Mouse (Mus musculus): ENCODE data around the gene Drap1. TPM values are rescaled to one million over a fixed set of nuclear protein-coding genes. Genes with fewer than 3 reads are reported as not detected.

Drap1 gene
- polyA plus RNA-seq, 1 experiment: 138 TPM

DNA sequence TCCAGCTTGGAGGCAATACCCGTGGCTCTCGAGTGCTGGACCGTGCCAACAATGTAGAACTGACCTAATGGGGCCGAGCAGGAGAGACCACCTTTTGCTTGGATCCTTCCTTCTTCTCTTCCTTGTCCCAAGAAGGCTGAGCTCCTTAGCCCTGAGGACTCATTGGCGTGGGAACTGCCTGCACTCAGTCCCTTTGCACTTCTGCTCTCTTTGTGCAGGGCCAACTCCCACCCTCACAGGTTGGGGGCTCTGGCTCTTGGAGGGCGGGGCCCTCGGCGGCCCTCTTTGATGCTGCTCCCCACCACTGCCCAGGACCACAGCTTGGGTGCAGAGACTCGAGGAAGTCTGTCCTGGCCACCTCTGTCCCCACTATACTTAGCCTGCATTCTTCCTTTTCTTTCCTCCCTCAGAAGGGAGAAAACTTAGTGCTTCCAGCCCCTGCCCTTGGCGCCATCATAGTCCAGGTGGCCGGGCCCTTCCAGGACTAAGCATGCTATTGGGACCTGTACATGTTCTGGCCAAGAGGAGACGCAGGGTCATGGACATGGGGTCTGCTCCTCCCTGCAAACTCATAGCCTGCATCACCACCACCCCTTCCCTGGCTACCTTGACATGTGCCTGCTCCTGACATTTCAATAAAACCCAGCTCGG, 2.0 kb upstream of the Drap1 start:
- no peaks in the 10 kb centered on the region for H3K36me3 ChIP-seq (ENCODE audit: control insufficient read depth, insufficient read depth, low read length, poor library complexity, severe bottlenecking)
- no peak overlapping the region for H3K27ac ChIP-seq (ENCODE audit: insufficient read depth, low read length)
- TF ChIP-seq EP300 (IDR thresholded peaks at IDR 0.05; ENCODE audit: insufficient read depth, low read depth, low read length): no peak
- TF ChIP-seq CTCF (IDR thresholded peaks at IDR 0.05; ENCODE audit: low read depth, low read length): no peak
- TF ChIP-seq POLR2A (IDR thresholded peaks at IDR 0.05; ENCODE audit: insufficient read depth, low read length): no peak
- H3K9me3 ChIP-seq (replicated peaks; ENCODE audit: control insufficient read depth, insufficient read depth, low read length, poor library complexity, severe bottlenecking): no peaks in the 10 kb centered on the region
- H3K9ac ChIP-seq (ENCODE audit: low read depth, poor library complexity, severe bottlenecking): no peak overlapping the region
- no peak overlapping the region for H3K4me3 ChIP-seq (ENCODE audit: low read depth, low read length)
- H3K27me3 ChIP-seq (ENCODE audit: control insufficient read depth, insufficient read depth, low read length, poor library complexity, severe bottlenecking): no peaks in the 10 kb centered on the region
- no peaks in the 10 kb centered on the region for H3K4me1 ChIP-seq (ENCODE audit: control insufficient read depth, insufficient read depth, low read length)

GRCm38 (mm10) chr19:5425906-5426565, 1.3 kb upstream of the Drap1 start:
- Histone ChIP-seq H3K27ac (ENCODE audit: insufficient read depth, low read length) (0 out of 2 replicates have a peak overlapping the region, but pooled peaks have one; percentile 34), H3K9me3 (replicated peaks; ENCODE audit: control insufficient read depth, insufficient read depth, low read length, poor library complexity, severe bottlenecking) (no peaks in the 10 kb centered on the region), H3K4me1 (ENCODE audit: control insufficient read depth, insufficient read depth, low read length) (no peaks in the 10 kb centered on the region), H3K27me3 (ENCODE audit: control insufficient read depth, insufficient read depth, low read length, poor library complexity, severe bottlenecking) (no peaks in the 10 kb centered on the region), H3K4me3 (ENCODE audit: low read depth, low read length) (peak overlapping the region; percentile 99), H3K36me3 (ENCODE audit: control insufficient read depth, insufficient read depth, low read length, poor library complexity, severe bottlenecking) (no peaks in the 10 kb centered on the region), H3K9ac (ENCODE audit: low read depth, poor library complexity, severe bottlenecking) (peak overlapping the region; percentile 97)
- TF ChIP-seq POLR2A (IDR thresholded peaks at IDR 0.05; ENCODE audit: insufficient read depth, low read length) (no peak), EP300 (IDR thresholded peaks at IDR 0.05; ENCODE audit: insufficient read depth, low read depth, low read length) (no peak), CTCF (IDR thresholded peaks at IDR 0.05; ENCODE audit: low read depth, low read length) (no peak)

DNA sequence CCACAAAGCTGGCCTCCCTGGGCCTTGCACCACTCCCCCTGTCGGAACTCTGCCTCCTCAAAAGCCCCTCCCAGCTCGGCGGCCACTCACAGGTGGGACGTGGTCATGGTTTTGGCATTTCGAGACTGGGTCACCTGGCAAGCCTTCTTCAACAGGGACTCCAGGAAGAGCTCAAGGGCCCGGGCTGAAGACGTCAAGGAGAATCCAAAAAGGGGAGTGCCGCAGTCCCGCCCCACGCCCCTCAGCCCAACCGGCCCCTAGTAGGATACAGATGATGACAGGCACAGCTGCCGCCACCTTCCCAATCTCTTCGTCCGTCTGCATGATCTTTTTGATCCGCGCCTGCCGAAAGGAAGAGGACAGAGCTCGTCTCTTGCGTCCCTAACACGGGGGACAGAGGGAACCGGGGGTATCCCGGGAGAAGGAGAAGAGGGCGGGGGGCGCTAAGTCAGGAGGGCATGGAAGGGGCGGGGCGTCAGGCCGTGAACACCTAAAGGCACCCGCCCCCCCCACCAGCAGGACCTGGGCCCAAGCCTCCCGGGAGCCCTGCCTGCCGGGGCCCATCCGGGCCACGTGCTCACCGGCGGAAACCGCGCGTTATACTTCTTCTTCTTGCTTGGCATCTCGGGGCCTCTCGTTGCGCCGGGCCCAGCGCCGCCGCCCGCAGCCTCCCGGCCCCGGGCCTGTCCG, 542 bp downstream of the Drap1 start:
- Histone ChIP-seq H3K9me3 (replicated peaks; ENCODE audit: control insufficient read depth, insufficient read depth, low read length, poor library complexity, severe bottlenecking) (no peaks in the 10 kb centered on the region), H3K4me1 (ENCODE audit: control insufficient read depth, insufficient read depth, low read length) (no peaks in the 10 kb centered on the region), H3K27ac (ENCODE audit: insufficient read depth, low read length) (no peak overlapping the region; the same call in 1 of the 2 replicates), H3K4me3 (ENCODE audit: low read depth, low read length) (peak overlapping the region; percentile 98), H3K36me3 (ENCODE audit: control insufficient read depth, insufficient read depth, low read length, poor library complexity, severe bottlenecking) (no peaks in the 10 kb centered on the region), H3K9ac (ENCODE audit: low read depth, poor library complexity, severe bottlenecking) (peak overlapping the region; percentile 97), H3K27me3 (ENCODE audit: control insufficient read depth, insufficient read depth, low read length, poor library complexity, severe bottlenecking) (no peaks in the 10 kb centered on the region)
- no peak for TF ChIP-seq POLR2A (IDR thresholded peaks at IDR 0.05; ENCODE audit: insufficient read depth, low read length)
- no peak for TF ChIP-seq CTCF (IDR thresholded peaks at IDR 0.05; ENCODE audit: low read depth, low read length)
- TF ChIP-seq EP300 (IDR thresholded peaks at IDR 0.05; ENCODE audit: insufficient read depth, low read depth, low read length): no peak

DNA sequence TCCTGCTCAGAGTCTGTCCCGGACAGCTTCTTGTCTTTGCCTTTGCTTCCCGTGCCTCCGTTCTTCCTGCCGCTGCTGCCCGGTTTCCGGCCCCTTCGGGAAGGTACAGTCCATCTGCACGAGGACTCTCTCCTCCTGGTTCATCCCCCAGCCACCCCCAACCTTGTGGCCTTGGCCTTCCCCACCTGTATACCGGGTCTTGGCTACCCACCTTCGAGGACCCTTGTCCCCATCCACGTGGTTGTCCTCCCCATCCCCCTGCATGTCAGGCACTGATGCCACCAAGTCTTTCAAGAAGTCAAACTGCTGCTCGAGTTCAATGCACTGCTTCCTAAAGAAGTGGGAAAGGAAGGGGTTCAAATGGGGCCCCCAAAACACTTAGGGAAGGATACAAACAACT, 1.2 kb downstream of the Drap1 start:
- no peak overlapping the region for H3K27ac ChIP-seq (ENCODE audit: insufficient read depth, low read length)
- peak overlapping the region; percentile 97 for H3K9ac ChIP-seq (ENCODE audit: low read depth, poor library complexity, severe bottlenecking)
- no peaks in the 10 kb centered on the region for H3K36me3 ChIP-seq (ENCODE audit: control insufficient read depth, insufficient read depth, low read length, poor library complexity, severe bottlenecking)
- H3K4me3 ChIP-seq (ENCODE audit: low read depth, low read length): peak overlapping the region; percentile 98
- TF ChIP-seq POLR2A (IDR thresholded peaks at IDR 0.05; ENCODE audit: insufficient read depth, low read length) (no peak), EP300 (IDR thresholded peaks at IDR 0.05; ENCODE audit: insufficient read depth, low read depth, low read length) (no peak), CTCF (IDR thresholded peaks at IDR 0.05; ENCODE audit: low read depth, low read length) (no peak)
- H3K9me3 ChIP-seq (replicated peaks; ENCODE audit: control insufficient read depth, insufficient read depth, low read length, poor library complexity, severe bottlenecking): no peaks in the 10 kb centered on the region
- H3K27me3 ChIP-seq (ENCODE audit: control insufficient read depth, insufficient read depth, low read length, poor library complexity, severe bottlenecking): no peaks in the 10 kb centered on the region
- H3K4me1 ChIP-seq (ENCODE audit: control insufficient read depth, insufficient read depth, low read length): no peaks in the 10 kb centered on the region

DNA sequence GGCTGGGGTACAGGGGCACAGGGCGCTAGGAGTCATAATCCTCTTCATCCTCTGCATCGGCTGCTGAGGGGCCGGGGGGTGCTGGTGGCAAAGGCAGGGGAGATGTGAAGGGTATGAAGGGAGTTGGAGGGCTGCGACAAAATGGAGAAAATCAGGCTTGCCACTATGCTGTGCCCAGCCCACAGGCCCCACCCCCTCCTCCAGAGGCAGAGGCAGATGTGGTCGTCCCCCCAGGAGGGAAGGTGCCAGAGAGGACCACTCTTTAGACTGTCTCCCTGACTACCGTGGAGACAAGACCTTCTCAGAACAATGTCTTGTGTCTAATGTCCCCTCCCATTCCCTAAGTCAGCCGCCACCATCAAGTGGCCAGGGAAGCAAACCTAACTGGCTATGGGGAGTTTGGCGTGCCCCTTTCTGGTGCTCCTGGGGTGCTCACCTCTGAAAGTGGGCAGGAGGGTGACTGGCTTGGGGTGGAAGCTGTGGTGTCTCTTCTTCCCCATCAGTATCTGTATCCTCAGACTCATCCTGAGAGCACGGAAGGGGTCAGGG, 1.8 kb downstream of the Drap1 start:
- Histone ChIP-seq H3K27me3 (ENCODE audit: control insufficient read depth, insufficient read depth, low read length, poor library complexity, severe bottlenecking) (no peaks in the 10 kb centered on the region), H3K9me3 (replicated peaks; ENCODE audit: control insufficient read depth, insufficient read depth, low read length, poor library complexity, severe bottlenecking) (no peaks in the 10 kb centered on the region), H3K27ac (ENCODE audit: insufficient read depth, low read length) (no peak overlapping the region), H3K4me1 (ENCODE audit: control insufficient read depth, insufficient read depth, low read length) (no peaks in the 10 kb centered on the region), H3K36me3 (ENCODE audit: control insufficient read depth, insufficient read depth, low read length, poor library complexity, severe bottlenecking) (no peaks in the 10 kb centered on the region), H3K4me3 (ENCODE audit: low read depth, low read length) (no peak overlapping the region), H3K9ac (ENCODE audit: low read depth, poor library complexity, severe bottlenecking) (no peak overlapping the region)
- TF ChIP-seq POLR2A (IDR thresholded peaks at IDR 0.05; ENCODE audit: insufficient read depth, low read length): no peak
- no peak for TF ChIP-seq EP300 (IDR thresholded peaks at IDR 0.05; ENCODE audit: insufficient read depth, low read depth, low read length)
- no peak for TF ChIP-seq CTCF (IDR thresholded peaks at IDR 0.05; ENCODE audit: low read depth, low read length)
